Mouse (Mus musculus) fibroblast of lung, adult 2 months (primary cell): Measurements from ENCODE around the gene Chd3.

ENCODE experiments used
- DNase-seq: peaks from one replicate; pipeline ENCODE4 v3.0.0-alpha.2; 2011; ENCODE audit warnings: low read depth

Chd3 gene

DNA sequence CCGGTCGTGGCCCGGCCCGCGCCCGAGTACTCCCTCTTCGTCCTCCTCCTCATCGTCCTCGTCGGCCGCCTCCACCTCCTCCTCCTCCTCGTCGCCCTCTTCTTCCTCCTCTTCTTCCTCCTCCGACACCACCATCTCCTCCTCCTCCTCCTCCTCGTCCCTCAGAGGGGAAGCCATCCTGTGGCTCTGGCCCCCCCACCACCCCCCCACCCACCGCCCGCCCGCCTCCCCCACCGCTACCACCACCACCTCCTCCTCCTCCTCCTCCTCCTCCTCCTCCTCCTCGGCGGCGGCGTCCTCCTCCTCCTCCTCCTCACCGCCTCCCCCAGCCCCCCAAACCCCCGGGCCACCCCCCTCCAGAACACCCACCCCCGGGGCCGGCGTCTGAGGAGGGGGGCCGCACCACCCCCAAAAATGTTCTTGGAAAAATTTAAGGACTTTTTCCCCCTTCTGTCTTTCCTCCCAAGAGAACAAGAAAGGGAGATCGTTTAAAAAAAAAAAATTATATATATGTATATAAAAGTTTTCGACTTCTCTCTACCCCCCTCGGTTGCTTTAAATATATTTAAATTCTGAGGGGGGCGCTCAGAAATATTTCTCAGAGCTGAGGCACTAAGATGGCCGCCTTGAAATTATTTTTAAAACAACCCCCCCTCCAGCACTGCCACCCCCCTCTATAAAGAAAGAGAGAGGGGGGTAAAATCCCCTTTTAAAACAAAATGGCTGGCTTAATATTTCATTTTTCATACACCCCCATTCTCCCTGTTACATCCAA lies at the start of gene Chd3:
Gene Chd3 (minus strand): TSS at position 192 of the 775 bp plus-strand sequence.
- no peak for DNase-seq

GRCm38 (mm10) chr11:69417449-69418384 lies 48.5 kb upstream of the Chd3 start:
- peak; percentile 90 for DNase-seq

- no peak for DNase-seq
These were observed 47.8 kb upstream of the Chd3 start for GRCm38 (mm10) chr11:69416921-69417448.

GRCm38 (mm10) chr11:69416509-69416908 lies 47.3 kb upstream of the Chd3 start:
- no peak for DNase-seq

- no peak for DNase-seq
These were observed 46.7 kb upstream of the Chd3 start for GRCm38 (mm10) chr11:69415668-69416451.

DNA sequence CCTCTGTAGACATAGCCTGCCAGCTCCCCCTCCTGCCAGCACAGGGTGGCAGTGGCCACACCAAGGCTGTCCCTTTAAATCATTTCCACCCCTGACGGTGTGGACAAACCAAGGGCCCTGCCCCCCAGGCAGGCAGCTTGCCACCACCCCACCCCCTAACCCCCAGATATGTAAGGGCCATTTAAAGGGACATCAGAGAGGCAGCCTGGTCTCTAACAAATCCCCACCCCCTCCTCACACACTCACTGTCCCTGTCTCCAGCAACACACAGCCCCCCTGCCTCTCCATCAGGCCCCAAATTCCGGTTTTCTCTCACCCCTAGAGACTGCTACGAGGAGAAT lies 46.1 kb upstream of the Chd3 start:
- DNase-seq: no peak

- no peak for DNase-seq
These were observed 45.5 kb upstream of the Chd3 start for GRCm38 (mm10) chr11:69414421-69415326.

DNA sequence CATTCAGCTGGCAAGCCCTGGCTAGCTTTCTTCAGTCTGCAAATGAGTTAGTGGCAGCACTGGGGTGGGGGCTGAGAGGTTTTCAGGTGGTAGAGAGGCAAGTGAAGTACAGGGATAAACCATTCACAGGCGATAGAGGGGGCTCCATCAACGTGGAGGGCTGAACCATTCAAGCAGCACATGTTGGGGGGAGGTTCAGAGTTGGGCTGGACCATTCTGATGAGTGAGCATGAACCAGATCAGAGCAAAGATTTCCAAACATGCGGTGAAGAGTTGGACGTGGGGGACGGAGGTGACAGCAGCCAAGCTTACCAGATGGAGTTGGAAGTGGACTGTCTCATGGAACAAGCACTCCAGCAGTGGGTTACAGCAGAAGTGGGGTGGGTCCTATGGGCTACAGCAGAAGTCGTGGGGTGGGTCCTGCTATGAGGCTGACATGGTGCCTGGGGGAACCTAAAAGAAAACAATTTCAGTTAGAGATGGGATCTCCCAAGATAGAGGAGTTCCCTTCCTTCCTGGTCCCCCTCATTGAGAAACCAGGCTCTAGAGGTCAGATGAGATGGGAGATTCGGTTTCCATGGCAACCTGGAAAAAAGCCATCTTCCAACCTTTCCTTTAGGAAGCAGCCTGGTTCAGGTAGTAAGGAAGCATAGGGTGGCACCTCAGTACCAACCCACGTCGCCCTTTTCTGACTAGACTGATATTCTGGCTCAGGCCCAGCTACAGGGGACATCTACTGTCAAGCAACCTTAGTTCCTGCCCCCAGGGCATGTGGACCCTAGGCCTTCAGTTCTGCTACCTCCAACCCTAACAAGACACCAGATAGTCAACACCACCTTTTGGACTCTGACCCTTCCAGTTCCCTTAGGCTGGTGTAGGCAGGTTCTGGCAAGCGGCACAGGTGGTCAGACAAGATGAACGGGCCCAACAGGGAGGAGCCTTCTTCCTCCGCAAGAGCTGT lies 44.3 kb upstream of the Chd3 start, which contains the start of gene Kdm6b:
Gene Kdm6b (minus strand): TSS at position 455 of the 961 bp plus-strand sequence.
- DNase-seq: no peak

- no peak for DNase-seq
These were observed 43.3 kb upstream of the Chd3 start for GRCm38 (mm10) chr11:69412548-69412947.

GRCm38 (mm10) chr11:69411538-69412203 lies 42.5 kb upstream of the Chd3 start:
- no peak for DNase-seq

DNA sequence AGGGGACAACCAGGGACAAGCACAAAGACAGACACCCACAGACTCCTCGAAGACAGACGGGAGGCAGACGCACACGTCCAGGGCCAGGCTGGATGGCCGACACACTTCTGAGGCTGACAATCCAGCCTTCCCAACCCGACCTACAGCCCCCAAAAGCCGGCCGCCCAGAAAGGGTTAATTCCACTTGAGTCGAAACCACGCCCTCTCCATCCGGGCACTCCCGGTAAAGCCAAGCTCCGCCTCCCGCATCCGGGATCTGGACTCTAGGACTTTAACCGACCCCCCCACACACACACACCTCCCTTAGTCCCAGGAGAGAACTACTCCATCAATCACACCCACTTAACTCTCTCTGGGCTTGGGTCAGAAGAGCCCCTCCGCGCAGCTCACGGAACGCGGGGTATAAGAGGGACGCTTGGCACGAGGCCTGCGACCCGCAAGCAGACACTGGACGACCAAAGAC lies 41.9 kb upstream of the Chd3 start:
- DNase-seq: peak; percentile 87

DNA sequence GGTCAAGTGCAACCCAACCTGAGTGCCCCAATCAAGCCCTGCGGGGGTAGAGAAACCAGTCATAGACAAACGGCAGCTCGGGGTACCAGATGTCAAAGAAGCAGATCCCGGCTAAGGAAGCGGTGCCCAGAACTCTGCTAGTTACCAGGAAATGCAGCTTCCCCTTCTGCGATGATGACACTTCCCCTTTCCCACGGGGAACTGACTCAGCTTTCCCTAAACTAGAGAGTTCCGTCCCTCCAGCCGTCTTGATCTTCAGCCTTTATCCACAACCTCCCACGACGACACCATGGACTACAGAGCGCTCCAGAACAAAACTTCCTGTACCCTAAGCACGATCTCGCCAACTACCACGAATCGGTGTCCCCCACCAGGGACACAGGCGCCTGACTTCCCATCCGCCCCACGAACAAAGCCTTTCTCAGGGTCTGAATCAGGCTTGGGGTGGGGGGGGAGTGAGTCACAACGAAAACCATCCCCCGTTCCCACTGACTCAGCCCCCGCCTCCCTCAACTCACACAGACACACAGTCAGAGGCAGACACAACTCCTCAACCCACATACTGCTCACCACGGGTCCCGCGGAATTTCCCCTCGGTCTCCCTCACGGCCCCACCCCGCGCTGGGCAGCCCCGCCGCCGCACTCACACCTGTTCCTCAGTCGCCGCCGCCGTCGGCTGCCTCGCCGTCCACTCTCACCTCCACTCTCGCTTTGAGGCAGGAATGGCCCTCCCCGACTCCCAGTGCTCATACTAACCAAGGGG lies 41.3 kb upstream of the Chd3 start:
- DNase-seq: peak; percentile 83

DNA sequence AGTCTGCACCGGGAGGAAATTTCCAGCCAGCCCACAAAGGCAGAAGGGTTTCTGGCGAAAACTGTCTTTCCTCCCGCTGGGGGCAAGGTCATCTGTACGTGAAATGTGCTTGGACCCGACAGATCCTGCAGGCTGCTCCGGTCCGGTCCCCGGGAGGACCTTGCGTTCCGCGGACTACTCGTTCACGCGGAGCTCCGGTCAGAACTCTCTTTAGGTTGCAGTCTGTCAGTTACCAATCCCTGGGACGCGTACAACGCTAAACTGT lies 40.8 kb upstream of the Chd3 start:
- no peak for DNase-seq

DNA sequence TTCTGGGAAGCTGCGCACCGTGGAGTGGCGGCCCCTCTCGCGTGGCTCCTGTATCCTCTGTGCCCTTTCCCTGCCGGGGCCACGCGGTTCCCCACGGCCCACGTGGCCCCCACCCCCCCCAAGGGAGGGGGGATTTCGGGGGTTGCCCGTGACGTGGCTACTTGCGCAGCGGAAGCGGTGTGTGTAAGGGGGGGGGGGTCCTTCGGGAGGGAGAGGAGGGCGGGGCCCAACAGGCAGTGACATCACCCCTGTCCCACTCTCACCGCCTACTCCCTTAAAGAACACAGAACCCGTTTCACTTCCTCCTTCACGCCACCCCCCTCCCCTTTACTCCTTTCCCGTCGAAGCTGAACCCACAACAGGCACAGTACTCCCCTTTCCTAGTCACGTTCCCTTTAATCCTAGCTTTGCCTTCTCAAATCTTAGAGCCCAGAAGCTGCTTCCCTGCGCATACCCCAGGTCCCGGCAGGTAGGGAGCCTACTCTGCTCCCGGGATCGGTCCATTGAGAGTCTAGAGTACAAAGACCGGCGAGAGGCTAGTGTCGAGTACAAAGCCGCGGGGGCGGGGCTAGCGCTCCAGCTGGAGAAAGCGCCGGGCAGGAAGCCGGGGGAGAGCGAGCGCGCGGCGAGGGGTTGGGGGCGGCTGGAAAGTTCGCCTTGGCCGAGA lies 40.3 kb upstream of the Chd3 start:
- no peak for DNase-seq

GRCm38 (mm10) chr11:69408541-69409377 lies 39.6 kb upstream of the Chd3 start:
- DNase-seq: peak; percentile 93

- DNase-seq: no peak
These were observed 38.5 kb upstream of the Chd3 start for GRCm38 (mm10) chr11:69407724-69408004.
